Mouse (Mus musculus) stomach, postnatal 0 days (tissue): ENCODE measurements at regions not wholly inside any gene's neighbourhood (a gene's known extent, or its start where the extent isn't known, plus 50 kb on each side); places are given as distances from the start of the nearest gene placed in this dataset.

Experiments
- CTCF ChIP-seq: IDR thresholded peaks from 2 replicates; pipeline ENCODE4 v1.5.1; 2016; ENCODE audit warnings: antibody characterized with exemption, low read depth, mild to moderate bottlenecking, moderate library complexity
- EP300 ChIP-seq: optimal IDR thresholded peaks from 2 replicates; pipeline ENCODE3; 2016; ENCODE audit warnings: antibody characterized with exemption

- TF ChIP-seq EP300 (no peak), CTCF (no peak)
Measured at GRCm38 (mm10) chr14:17513756-17514155, 146.3 kb upstream of the Thrb start.
